Mouse (Mus musculus): ENCODE data around the gene Tph1.

Tph1 gene

DNA sequence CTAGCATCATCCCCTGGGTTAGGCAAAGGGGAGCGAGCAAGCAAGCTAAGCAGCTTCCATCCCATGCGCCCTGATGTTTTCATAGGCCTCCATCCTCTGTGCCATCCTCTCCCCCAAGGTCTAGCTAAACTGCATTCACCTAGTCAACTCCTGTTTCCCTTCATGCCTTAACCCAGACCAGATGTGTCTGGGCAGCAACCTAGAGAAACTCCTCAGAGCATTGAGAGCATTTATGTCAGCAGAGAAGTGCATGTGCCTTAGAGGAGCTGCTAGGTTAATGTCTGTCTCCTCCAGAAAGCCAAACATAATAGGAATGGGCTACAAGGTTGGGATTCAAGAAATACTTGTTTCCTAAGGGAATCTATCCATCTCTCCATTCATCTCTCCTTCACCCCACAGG lies 75.3 kb downstream of the Tph1 start:
- DNase-seq: no peak
